Mouse (Mus musculus): Measurements from ENCODE around the gene Mbd4.

Gene Mbd4

DNA sequence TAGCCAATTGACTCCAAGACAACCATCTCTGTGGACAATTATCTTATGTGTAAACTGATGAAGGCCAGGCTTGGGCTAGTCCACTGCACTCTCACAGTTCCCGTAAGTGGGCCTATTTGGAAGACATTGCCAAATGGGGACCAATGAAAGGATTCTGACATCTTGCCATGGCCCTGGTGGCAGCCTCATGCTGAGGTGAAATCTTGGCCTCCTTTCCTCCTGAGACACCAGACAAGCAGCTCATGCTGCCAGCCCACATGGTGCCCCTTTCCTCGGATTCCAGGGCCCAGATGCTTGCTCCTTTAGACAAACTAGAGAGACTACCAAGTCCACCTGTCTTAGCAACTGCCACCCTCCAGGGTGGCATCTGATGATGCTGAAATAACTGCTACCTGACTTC is 35.0 kb downstream of the Mbd4 start:
- no peak for ATAC-seq (ENCODE audit: insufficient number of reproducible peaks, low FRiP score, low TSS enrichment)

DNA sequence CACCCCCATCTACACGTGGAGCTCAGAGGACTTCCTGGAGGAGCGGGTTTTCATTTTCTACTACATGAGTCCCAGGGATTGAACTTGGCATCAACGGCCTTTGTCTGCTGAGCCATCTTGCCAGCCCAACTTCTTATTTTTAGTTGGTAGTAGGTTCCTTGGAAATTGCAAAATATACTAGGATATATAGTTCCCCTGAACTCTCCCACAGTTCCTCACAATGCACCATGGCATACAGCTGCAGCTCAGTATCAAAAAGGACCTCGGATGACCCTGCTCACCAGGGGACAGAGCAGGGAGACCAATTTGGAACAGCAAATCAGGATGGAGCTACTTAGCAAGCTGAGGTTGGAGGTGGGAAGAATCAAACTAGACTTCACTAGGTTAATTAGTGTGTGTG is 38.1 kb downstream of the Mbd4 start:
- ATAC-seq (ENCODE audit: insufficient number of reproducible peaks, low FRiP score, low TSS enrichment) = no peak

DNA sequence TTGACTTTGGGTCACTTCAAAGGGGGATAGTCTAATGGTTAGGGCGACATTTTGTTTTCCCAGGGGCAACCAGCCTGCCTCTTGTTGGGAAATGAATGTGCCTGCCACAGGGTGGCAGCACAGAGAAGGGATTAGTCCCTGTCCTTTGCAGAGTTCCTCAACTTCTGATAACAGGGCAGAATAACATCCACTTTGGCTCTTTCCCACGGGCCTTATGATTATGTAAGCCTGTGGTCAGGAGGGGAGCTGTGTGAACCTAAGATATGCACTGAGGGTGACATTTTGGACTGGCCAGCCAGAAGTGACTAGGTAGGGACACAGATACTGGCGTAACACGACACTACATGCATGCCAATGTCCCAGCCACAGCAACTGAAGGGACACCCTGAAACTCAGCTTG is 39.1 kb downstream of the Mbd4 start:
- no peak for ATAC-seq (ENCODE audit: insufficient number of reproducible peaks, low FRiP score, low TSS enrichment)

DNA sequence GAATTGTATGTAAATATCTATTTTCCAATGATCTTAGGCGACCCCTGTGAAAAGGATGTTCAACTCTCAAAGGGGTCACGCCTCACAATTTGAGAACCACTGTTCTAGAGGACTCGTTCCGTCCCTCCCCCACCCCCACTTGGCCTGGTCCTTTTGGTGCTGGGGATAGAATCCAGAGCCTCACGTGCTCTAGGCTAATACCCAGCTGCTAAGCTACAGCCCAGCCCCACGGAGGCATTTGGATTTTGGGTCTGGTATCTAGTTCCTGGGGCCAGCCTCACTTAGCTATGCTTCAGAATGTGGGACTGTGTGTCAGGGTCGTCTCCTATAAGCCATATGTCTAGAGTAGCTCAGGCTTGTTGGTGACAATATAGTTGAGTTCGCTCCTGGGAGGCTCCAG is 41.6 kb downstream of the Mbd4 start:
- no peak for ATAC-seq (ENCODE audit: insufficient number of reproducible peaks, low FRiP score, low TSS enrichment)

DNA sequence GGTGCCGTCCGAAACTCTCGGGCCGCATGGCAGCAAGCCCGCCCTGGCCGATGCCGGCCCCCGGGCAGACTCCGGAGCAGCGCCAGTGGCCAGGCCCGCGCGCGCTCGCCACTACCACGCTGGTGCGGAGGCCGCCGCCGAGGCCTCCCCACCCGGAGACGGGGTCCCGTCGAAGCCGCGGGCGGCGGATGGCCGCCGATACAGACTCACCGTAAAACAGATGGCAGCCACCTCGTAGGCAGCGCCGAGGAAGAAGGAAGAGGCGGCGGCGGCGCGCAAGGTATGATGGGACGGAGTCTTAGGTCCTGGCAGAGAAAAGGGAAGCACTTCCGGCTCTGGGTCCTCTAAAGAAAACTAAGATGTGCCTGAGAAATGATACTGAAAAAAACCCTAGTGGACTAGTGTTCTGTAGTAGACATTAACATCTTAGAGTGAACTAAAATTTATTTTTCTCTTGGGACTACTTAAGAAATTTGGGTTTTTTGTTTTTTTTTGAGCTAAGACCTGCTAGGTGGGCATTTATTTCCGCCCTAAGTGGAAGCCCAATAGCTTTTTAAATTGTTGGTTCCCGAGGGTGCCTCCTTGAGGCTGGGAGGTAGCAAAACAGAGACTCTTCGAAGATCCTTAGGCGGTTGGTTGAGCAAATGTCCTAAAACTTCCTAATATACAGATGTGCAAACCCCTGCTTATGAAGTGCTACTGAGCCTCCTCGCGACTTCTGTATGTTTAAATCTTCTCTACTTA is 44.5 kb downstream of the Mbd4 start, which contains the start of gene Rpl32:
Gene Rpl32 (minus strand): TSS at position 260 of the 744 bp plus-strand sequence.
- peak; percentile 87 for ATAC-seq (ENCODE audit: insufficient number of reproducible peaks, low FRiP score, low TSS enrichment)

DNA sequence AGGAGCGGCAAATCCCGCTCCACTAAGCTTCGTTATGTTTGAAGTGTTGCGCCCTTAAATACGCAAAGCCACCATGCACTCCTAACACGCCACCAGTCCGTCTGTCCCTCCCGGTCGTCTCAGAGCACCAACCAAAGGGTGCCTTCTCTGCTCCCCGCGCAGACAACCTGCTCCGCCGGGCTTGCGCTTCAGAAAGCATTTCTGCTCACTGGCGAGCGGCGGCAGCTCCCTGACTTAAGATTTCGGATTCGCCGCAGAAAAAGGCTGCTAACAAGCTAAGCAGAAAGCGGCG is 45.0 kb downstream of the Mbd4 start:
- ATAC-seq (ENCODE audit: insufficient number of reproducible peaks, low FRiP score, low TSS enrichment) = no peak

DNA sequence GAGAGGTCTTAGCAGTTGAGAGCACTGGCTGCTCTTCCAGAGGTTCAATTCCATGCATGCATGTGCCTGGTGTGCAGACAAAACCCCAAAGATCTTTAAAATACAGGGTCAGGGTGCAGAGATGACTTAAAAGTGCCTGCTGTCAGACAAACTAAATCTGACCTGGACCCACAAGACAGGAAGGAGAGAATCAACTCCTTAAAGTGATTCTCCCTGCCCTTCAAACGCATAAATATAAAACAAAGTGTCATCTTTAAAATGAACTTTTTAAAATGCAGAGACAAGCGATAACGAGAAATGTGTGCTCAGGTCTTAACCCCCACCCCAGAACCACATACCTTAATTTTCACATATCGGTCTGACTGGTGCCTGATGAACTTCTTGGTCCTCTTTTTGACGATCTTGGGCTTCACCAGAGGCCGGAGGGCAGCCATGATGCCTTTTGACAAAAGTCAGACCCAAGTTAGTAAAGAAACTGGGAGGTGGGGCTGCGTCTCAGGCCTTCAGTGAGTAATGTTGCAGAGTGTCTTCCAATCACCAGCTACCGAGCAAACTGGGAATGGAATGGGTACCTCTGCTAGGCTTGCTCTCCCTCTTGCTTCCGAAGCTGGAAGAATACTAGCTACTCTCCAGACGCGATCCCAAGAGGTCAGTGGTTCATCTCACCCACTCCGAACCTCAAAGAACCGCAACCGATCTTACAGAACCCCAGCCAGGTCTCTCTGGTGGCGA is 45.5 kb downstream of the Mbd4 start:
- ATAC-seq (ENCODE audit: insufficient number of reproducible peaks, low FRiP score, low TSS enrichment) = no peak

DNA sequence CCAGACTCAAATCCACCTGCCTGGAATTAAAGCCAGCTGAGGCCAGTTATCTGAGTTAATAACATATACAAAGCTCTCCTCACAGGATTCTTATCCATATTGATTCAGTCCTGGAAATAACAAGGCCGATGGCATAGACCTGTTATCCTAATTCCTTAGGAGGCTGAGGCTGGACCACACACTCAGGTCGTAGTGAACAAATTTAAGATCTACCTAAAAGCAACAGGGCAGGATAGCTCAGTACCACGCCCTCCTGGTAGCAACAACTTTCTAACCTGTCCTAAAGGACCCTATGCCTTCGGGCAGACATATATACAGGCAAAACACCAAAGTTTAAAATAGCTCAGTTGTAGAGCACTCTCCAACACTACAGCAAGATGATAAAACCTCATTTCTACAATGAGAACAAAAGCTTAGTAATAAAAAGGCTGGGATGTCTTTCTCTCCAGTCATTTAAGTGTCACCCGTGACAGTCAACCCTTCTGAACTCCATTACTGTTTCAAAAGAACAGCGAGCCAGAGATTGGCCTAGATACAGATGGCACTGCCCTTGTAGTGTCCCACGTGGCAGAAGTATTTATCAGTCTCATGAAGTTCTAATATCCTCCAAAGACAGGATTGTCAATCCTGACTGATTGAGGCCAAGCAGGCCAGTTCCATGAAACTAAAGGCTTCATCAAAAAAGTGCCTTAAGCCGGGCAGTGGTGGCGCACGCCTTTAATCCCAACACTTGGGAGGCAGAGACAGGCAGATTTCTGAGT is 48.6 kb downstream of the Mbd4 start:
- ATAC-seq (ENCODE audit: insufficient number of reproducible peaks, low FRiP score, low TSS enrichment) = no peak

DNA sequence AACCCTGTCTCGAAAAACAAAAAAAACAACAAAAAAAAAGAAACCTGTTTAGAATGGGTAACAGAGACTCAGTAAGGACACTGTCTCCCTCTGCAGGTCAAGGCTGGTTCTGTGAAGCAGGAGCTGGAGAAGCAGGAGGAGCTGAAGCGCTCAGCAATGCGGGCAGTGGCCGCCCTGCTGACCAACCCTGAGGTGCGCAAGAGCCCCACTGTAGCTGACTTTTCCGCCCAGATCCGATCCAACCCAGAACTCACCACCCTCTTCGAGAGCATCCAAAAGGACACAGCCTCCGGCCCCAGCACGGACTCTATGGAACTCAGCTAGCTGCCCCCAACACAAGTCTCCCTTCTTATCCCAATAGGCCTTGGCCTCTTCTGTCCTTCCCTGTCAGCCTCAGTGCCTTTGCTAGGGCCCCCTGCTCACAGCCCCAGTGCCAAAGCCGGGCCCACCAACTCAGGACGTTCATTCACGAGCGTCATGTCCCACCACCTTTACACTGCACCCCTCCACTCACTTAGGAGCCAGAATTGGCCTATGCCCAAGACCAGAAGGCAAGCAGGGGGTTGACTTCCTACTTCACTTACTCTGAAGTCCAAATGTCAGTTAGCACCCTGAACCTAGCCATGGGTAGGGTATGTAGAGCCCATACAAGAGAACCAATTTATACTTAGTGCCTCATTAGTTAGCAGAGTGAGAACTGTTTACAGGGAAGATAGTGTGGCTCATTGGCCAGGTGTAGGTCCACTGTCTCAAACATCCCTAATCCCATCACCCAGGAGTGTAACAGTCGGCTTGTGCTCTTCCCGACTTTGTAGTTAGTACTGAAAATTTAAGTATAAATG is 49.4 kb downstream of the Mbd4 start:
- peak; percentile 56; the same call in 1 of the 2 replicates for ATAC-seq (ENCODE audit: insufficient number of reproducible peaks, low FRiP score, low TSS enrichment)

DNA sequence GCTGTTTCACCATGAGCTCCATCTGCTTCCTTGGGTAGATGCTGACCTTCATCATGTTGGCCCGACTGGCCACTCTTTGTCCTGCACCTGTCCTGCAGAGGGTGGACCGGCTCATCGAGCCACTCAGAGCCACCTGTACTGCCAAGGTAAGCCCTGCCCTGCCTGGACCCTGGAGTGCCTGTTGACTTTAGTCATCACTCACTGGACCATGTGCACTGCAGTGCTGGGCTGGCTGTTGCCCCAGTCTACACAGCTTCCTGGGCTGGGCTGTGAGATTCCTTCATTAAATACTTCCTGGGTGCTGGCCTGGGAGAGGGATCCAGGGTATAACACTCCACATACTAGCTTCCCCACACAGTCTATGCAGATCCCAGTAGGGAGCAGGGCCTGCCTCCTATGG is 51.4 kb downstream of the Mbd4 start:
- no peak for ATAC-seq (ENCODE audit: insufficient number of reproducible peaks, low FRiP score, low TSS enrichment)

DNA sequence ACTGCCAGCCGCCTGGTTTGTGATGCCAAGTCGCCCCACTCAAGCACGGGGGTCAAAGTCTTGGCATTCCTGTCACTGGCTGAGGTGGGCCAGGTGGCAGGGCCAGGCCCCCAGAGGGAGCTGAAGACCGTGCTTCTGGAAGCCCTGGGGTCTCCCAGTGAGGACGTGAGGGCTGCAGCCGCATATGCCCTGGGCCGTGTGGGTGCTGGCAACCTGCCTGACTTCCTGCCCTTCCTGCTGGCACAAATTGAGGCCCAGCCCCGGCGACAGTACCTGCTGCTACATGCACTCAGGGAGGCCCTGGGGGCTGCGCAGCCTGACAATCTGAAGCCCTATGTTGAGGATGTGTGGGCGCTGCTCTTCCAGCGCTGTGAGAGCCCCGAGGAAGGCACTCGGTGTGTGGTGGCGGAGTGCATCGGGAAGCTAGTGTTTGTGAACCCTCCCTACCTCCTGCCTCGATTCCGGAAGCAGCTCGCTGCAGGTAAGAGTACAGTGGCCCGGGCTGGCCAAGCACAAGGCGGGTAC is 60.4 kb downstream of the Mbd4 start:
- peak; percentile 71 for ATAC-seq (ENCODE audit: insufficient number of reproducible peaks, low FRiP score, low TSS enrichment)

DNA sequence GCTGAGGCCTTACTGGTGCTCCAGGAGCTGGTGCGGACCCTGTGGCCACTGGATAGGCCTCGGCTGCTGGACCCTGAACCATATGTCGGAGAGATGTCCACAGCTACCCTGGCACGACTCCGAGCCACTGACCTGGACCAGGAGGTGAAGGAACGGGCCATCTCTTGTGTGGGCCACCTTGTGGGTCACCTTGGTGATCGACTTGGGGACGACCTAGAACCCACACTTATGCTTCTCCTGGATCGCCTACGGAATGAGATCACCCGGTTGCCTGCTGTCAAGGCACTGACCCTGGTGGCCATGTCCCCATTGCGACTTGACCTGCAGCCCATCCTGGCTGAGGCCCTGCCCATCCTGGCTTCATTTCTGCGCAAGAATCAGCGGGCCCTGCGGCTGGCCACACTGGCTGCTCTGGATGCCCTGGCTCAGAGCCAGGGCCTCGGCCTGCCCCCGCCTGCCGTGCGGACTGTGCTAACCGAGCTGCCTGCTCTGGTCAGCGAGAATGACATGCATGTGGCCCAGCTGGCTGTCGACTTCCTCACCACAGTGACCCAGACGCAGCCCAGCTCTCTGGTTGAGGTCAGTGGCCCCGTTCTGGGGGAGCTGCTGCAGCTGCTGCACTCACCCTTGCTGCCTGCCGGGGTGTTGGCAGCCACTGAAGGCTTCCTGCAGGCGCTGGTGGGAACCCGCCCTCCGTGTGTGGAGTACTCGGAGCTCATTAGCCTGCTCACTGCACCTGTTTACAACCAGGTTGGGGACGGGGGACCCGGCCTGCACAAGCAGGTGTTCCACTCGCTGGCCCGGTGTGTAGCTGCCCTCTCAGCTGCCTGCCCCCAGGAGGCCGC is 61.1 kb downstream of the Mbd4 start:
- ATAC-seq (ENCODE audit: insufficient number of reproducible peaks, low FRiP score, low TSS enrichment) = peak; percentile 57

DNA sequence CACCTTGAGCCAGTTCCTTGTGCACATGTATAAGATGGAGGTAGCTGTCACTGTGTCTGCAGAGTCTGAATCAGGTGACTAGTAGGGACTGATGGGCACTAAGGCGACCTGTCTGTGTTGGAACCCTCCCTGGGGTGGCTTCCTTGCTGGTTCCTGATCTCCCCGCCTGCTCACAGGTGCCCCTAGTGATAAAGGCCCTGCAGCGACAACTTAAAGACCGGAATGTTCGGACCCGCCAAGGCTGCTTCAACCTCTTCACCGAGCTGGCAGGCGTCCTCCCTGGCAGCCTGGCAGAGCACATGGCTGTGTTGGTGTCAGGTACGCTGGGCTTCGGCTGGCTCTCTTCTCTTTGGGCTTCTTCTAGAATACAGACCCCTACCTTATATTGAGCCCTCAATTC is 62.2 kb downstream of the Mbd4 start:
- ATAC-seq (ENCODE audit: insufficient number of reproducible peaks, low FRiP score, low TSS enrichment) = no peak

Data from cerebellum, adult (tissue).